Mouse (Mus musculus): Measurements from ENCODE around the gene Blm. TPM values are rescaled to one million over a fixed set of nuclear protein-coding genes. Genes with fewer than 3 reads are reported as not detected.

Blm gene
- polyA plus RNA-seq, 1 experiment from 2014 or later: 51.8 TPM

DNA sequence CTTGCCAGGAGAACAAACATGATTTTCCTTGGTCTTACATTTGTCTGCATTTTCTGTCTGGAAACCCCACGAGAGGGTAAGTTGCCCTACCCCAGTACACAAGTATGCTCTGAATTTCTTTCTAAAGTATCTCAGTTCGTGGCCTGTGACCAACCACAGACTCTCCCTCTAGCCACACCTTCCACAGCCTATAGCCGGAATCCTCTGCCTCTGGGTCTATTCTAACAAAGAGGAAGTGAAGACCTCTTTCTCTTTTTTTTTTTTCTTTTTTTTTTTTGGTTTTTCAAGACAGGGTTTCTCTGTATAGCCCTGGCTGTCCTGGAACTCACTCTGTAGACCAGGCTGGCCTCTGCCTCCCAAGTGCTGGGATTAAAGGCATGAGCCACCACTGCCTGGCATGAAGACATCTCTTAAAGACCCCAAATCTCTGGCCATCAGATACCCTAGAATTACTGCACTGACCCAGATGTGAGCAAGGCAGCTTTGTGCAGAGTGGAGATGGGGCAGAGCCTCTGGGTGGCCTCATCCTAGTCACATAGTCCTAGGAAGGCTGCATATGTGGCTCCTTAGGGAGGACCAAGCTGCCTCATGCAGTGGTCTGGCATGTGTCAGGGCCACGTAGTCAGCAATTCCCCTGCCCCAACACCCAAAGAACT lies 79.3 kb downstream of the Blm start:
- H3K27me3 ChIP-seq (ENCODE audit: control insufficient read depth, insufficient read depth, low read length): no peaks in the 10 kb centered on the region
- ATAC-seq (ENCODE audit: insufficient number of reproducible peaks, low FRiP score, low TSS enrichment, low read depth): no peak
- WGBS: 82% methylated on average over 4 of the region's 4 CpGs
- H3K36me3 ChIP-seq (ENCODE audit: control insufficient read depth, insufficient read depth, low read length): peaks cover 9% of the 10 kb centered on the region; the same call in 1 of the 2 replicates
- no peaks in the 10 kb centered on the region for H3K9me3 ChIP-seq (ENCODE audit: control insufficient read depth, low read length)
- H3K4me3 ChIP-seq (ENCODE audit: low read depth, low read length): no peak overlapping the region
- H3K9ac ChIP-seq (ENCODE audit: low read length): no peak overlapping the region
- no peaks in the 10 kb centered on the region for H3K4me1 ChIP-seq (ENCODE audit: control insufficient read depth, insufficient read depth, low read length)
- DNase-seq (ENCODE audit: low spot score): no peak
- no peak overlapping the region for H3K27ac ChIP-seq (replicated peaks; ENCODE audit: low read depth, low read length)
- H3K4me2 ChIP-seq (ENCODE audit: low read depth, severe bottlenecking): no peak overlapping the region

DNA sequence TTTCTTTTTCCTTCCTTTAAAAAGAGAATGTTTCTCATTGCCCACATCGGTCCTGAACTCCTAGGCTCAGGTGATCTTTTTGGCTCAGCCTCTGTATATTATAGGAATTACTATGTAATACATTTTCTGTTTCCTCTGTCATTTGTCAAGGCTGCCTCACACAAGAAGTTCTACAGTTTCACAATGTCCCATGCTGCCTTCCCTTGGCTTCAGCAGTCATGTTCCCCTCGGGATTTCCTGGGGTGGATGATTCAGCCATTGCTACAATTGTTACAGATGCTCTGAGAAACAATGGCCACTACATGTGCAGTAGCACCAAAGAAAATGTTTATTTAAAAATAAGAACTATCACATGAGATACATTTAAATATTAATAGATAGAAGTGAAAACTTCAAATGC lies 80.1 kb downstream of the Blm start:
- no peak for ATAC-seq (ENCODE audit: insufficient number of reproducible peaks, low FRiP score, low TSS enrichment, low read depth)
- WGBS: 98% methylated on average over 2 of the region's 2 CpGs

DNA sequence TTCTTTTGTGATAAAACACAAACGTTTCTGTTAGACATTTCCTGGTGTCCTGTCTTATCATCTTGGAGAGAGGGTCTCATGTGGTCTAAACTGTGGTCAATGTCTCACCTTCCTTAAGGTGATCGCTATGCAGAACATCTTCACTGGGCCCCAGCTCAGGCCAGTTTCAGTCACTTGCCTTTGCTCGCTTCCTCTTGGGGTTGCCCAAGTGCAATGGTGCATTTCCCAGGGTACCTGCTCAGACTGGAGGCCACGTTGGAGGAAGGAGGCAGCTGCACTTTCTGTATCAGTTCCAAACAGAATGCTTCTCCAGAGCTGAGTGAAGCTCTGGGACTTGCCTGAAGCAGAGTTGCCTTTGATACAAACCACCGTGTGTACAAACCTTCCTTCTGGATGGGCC lies 80.9 kb downstream of the Blm start:
- H3K9me3 ChIP-seq (ENCODE audit: control insufficient read depth, low read length): no peaks in the 10 kb centered on the region
- no peak overlapping the region for H3K4me2 ChIP-seq (ENCODE audit: low read depth, severe bottlenecking)
- H3K4me3 ChIP-seq (ENCODE audit: low read depth, low read length): no peak overlapping the region
- 91% methylated on average over 5 of the region's 5 CpGs for WGBS
- H3K27ac ChIP-seq (replicated peaks; ENCODE audit: low read depth, low read length): no peak overlapping the region
- H3K36me3 ChIP-seq (ENCODE audit: control insufficient read depth, insufficient read depth, low read length): peaks cover 2% of the 10 kb centered on the region; the same call in 1 of the 2 replicates
- H3K4me1 ChIP-seq (ENCODE audit: control insufficient read depth, insufficient read depth, low read length): no peaks in the 10 kb centered on the region
- DNase-seq (ENCODE audit: low spot score): no peak
- no peaks in the 10 kb centered on the region for H3K27me3 ChIP-seq (ENCODE audit: control insufficient read depth, insufficient read depth, low read length)
- H3K9ac ChIP-seq (ENCODE audit: low read length): no peak overlapping the region
- ATAC-seq (ENCODE audit: insufficient number of reproducible peaks, low FRiP score, low TSS enrichment, low read depth): no peak

More for the DNA sequence above, 80.1 kb downstream of the Blm start:
- Histone ChIP-seq H3K4me2 (ENCODE audit: low read depth, severe bottlenecking) (no peak overlapping the region), H3K27me3 (ENCODE audit: control insufficient read depth, insufficient read depth, low read length) (no peaks in the 10 kb centered on the region), H3K36me3 (ENCODE audit: control insufficient read depth, insufficient read depth, low read length) (peaks cover 5% of the 10 kb centered on the region; the same call in 1 of the 2 replicates), H3K27ac (replicated peaks; ENCODE audit: low read depth, low read length) (no peak overlapping the region), H3K9ac (ENCODE audit: low read length) (no peak overlapping the region), H3K9me3 (ENCODE audit: control insufficient read depth, low read length) (no peaks in the 10 kb centered on the region), H3K4me1 (ENCODE audit: control insufficient read depth, insufficient read depth, low read length) (no peaks in the 10 kb centered on the region), H3K4me3 (ENCODE audit: low read depth, low read length) (no peak overlapping the region)
- no peak for DNase-seq (ENCODE audit: low spot score)

- Histone ChIP-seq H3K9ac (ENCODE audit: low read length) (no peak overlapping the region), H3K4me3 (ENCODE audit: low read depth, low read length) (no peak overlapping the region), H3K27me3 (ENCODE audit: control insufficient read depth, insufficient read depth, low read length) (no peaks in the 10 kb centered on the region), H3K9me3 (ENCODE audit: control insufficient read depth, low read length) (no peaks in the 10 kb centered on the region), H3K4me2 (ENCODE audit: low read depth, severe bottlenecking) (no peak overlapping the region), H3K4me1 (ENCODE audit: control insufficient read depth, insufficient read depth, low read length) (no peaks in the 10 kb centered on the region), H3K27ac (replicated peaks; ENCODE audit: low read depth, low read length) (no peak overlapping the region), H3K36me3 (ENCODE audit: control insufficient read depth, insufficient read depth, low read length) (peaks cover 2% of the 10 kb centered on the region; the same call in 1 of the 2 replicates)
- 87% methylated on average over 3 of the region's 3 CpGs for WGBS
- ATAC-seq (ENCODE audit: insufficient number of reproducible peaks, low FRiP score, low TSS enrichment, low read depth): no peak
- DNase-seq (ENCODE audit: low spot score): no peak
Observed at GRCm38 (mm10) chr7:80453121-80453520, 81.8 kb downstream of the Blm start.

GRCm38 (mm10) chr7:80452241-80452640 lies 82.7 kb downstream of the Blm start:
- DNase-seq (ENCODE audit: low spot score) (no peak), ATAC-seq (ENCODE audit: insufficient number of reproducible peaks, low FRiP score, low TSS enrichment, low read depth) (no peak)
- Histone ChIP-seq H3K4me3 (ENCODE audit: low read depth, low read length) (no peak overlapping the region), H3K9me3 (ENCODE audit: control insufficient read depth, low read length) (no peaks in the 10 kb centered on the region), H3K27me3 (ENCODE audit: control insufficient read depth, insufficient read depth, low read length) (no peaks in the 10 kb centered on the region), H3K9ac (ENCODE audit: low read length) (no peak overlapping the region), H3K4me2 (ENCODE audit: low read depth, severe bottlenecking) (no peak overlapping the region), H3K4me1 (ENCODE audit: control insufficient read depth, insufficient read depth, low read length) (no peaks in the 10 kb centered on the region), H3K27ac (replicated peaks; ENCODE audit: low read depth, low read length) (no peak overlapping the region), H3K36me3 (ENCODE audit: control insufficient read depth, insufficient read depth, low read length) (peaks cover 2% of the 10 kb centered on the region; the same call in 1 of the 2 replicates)
- WGBS: 83% methylated on average over 5 of the region's 5 CpGs

- Histone ChIP-seq H3K27ac (replicated peaks; ENCODE audit: low read depth, low read length) (no peak overlapping the region), H3K4me2 (ENCODE audit: low read depth, severe bottlenecking) (no peak overlapping the region), H3K9me3 (ENCODE audit: control insufficient read depth, low read length) (no peaks in the 10 kb centered on the region), H3K27me3 (ENCODE audit: control insufficient read depth, insufficient read depth, low read length) (no peaks in the 10 kb centered on the region), H3K36me3 (ENCODE audit: control insufficient read depth, insufficient read depth, low read length) (peaks cover 1% of the 10 kb centered on the region; the same call in 1 of the 2 replicates), H3K4me1 (ENCODE audit: control insufficient read depth, insufficient read depth, low read length) (0 out of 2 replicates have a peak, but pooled peaks cover 2% of the 10 kb centered on the region), H3K9ac (ENCODE audit: low read length) (no peak overlapping the region), H3K4me3 (ENCODE audit: low read depth, low read length) (no peak overlapping the region)
- DNase-seq (ENCODE audit: low spot score) (no peak), ATAC-seq (ENCODE audit: insufficient number of reproducible peaks, low FRiP score, low TSS enrichment, low read depth) (no peak)
- WGBS: 73% methylated on average over 3 of the region's 3 CpGs
Observed at GRCm38 (mm10) chr7:80451550-80452232, 83.2 kb downstream of the Blm start.

- ATAC-seq (ENCODE audit: insufficient number of reproducible peaks, low FRiP score, low TSS enrichment, low read depth) (no peak), DNase-seq (ENCODE audit: low spot score) (no peak)
- Histone ChIP-seq H3K9me3 (ENCODE audit: control insufficient read depth, low read length) (no peaks in the 10 kb centered on the region), H3K27me3 (ENCODE audit: control insufficient read depth, insufficient read depth, low read length) (no peaks in the 10 kb centered on the region), H3K4me3 (ENCODE audit: low read depth, low read length) (no peak overlapping the region), H3K4me1 (ENCODE audit: control insufficient read depth, insufficient read depth, low read length) (peaks cover 6% of the 10 kb centered on the region), H3K36me3 (ENCODE audit: control insufficient read depth, insufficient read depth, low read length) (no peaks in the 10 kb centered on the region), H3K9ac (ENCODE audit: low read length) (no peak overlapping the region), H3K27ac (replicated peaks; ENCODE audit: low read depth, low read length) (no peak overlapping the region), H3K4me2 (ENCODE audit: low read depth, severe bottlenecking) (no peak overlapping the region)
- 79% methylated on average over 4 of the region's 4 CpGs for WGBS
Observed at GRCm38 (mm10) chr7:80450354-80450753, 84.6 kb downstream of the Blm start.

- DNase-seq (ENCODE audit: low spot score): no peak
- H3K4me2 ChIP-seq (ENCODE audit: low read depth, severe bottlenecking): no peak overlapping the region
- no peak for ATAC-seq (ENCODE audit: insufficient number of reproducible peaks, low FRiP score, low TSS enrichment, low read depth)
- no peaks in the 10 kb centered on the region for H3K27me3 ChIP-seq (ENCODE audit: control insufficient read depth, insufficient read depth, low read length)
- 82% methylated on average over 6 of the region's 6 CpGs for WGBS
- H3K27ac ChIP-seq (replicated peaks; ENCODE audit: low read depth, low read length): no peak overlapping the region
- no peaks in the 10 kb centered on the region for H3K36me3 ChIP-seq (ENCODE audit: control insufficient read depth, insufficient read depth, low read length)
- no peak overlapping the region for H3K9ac ChIP-seq (ENCODE audit: low read length)
- H3K4me3 ChIP-seq (ENCODE audit: low read depth, low read length): no peak overlapping the region
- no peaks in the 10 kb centered on the region for H3K9me3 ChIP-seq (ENCODE audit: control insufficient read depth, low read length)
- peaks cover 13% of the 10 kb centered on the region for H3K4me1 ChIP-seq (ENCODE audit: control insufficient read depth, insufficient read depth, low read length)
Observed at GRCm38 (mm10) chr7:80449620-80450091, 85.3 kb downstream of the Blm start.
